Mouse (Mus musculus): ENCODE data around the gene Parg. TPM values are rescaled to one million over a fixed set of nuclear protein-coding genes. Genes with fewer than 3 reads are reported as not detected.

Gene Parg
- polyA plus RNA-seq (2015; fragmentation: Nextera tagmentation; extraction: Ambion mirVana), result 37.9 and 39.7 TPM in 2 replicates

GRCm38 (mm10) chr14:32201791-32202451, at the start of gene Parg, which contains the start of gene Timm23:
Parg (plus strand) TSS chr14:32201949.
Timm23 (minus strand) TSS chr14:32201898.
- H3K9ac ChIP-seq, result peak within 1 kb of the TSS; percentile 98
- WGBS, result under 1% methylated on average over 64 of the region's 77 CpGs
- H3K4me2 ChIP-seq, result peak within 1 kb of the TSS; percentile 74
- peaks cover 21% of the 10 kb centered on the region for H3K4me1 ChIP-seq
- peak within 1 kb of the TSS; percentile 76 for H3K27ac ChIP-seq
- ATAC-seq (ENCODE audit: borderline replicate concordance, extremely low read depth, low FRiP score, low TSS enrichment), result peak; percentile 92
- H3K36me3 ChIP-seq, result peaks cover 18% of the 10 kb centered on the region
- no peaks in the 10 kb centered on the region for H3K27me3 ChIP-seq
- peak within 1 kb of the TSS; percentile 100 for H3K4me3 ChIP-seq
- no peaks in the 10 kb centered on the region for H3K9me3 ChIP-seq

- no peaks in the 10 kb centered on the region for H3K4me1 ChIP-seq
- H3K4me2 ChIP-seq, result no peak overlapping the region
- H3K27me3 ChIP-seq, result no peaks in the 10 kb centered on the region
- H3K4me3 ChIP-seq, result no peak overlapping the region
- 85% methylated on average over 18 of the region's 18 CpGs for WGBS
- no peaks in the 10 kb centered on the region for H3K36me3 ChIP-seq
- no peaks in the 10 kb centered on the region for H3K9me3 ChIP-seq
- no peak for ATAC-seq (ENCODE audit: borderline replicate concordance, extremely low read depth, low FRiP score, low TSS enrichment)
- H3K27ac ChIP-seq, result no peak overlapping the region
- H3K9ac ChIP-seq, result no peak overlapping the region
Observed at GRCm38 (mm10) chr14:32152243-32152965, 49.3 kb upstream of the Parg start.

GRCm38 (mm10) chr14:32153156-32153555, 48.6 kb upstream of the Parg start:
- no peak overlapping the region for H3K4me2 ChIP-seq
- H3K4me1 ChIP-seq, result no peaks in the 10 kb centered on the region
- H3K36me3 ChIP-seq, result no peaks in the 10 kb centered on the region
- ATAC-seq (ENCODE audit: borderline replicate concordance, extremely low read depth, low FRiP score, low TSS enrichment), result no peak
- H3K27me3 ChIP-seq, result no peaks in the 10 kb centered on the region
- no peak overlapping the region for H3K27ac ChIP-seq
- no peak overlapping the region for H3K4me3 ChIP-seq
- no peaks in the 10 kb centered on the region for H3K9me3 ChIP-seq
- WGBS, result 83% methylated on average over 2 of the region's 2 CpGs
- H3K9ac ChIP-seq, result no peak overlapping the region

GRCm38 (mm10) chr14:32154758-32155157, 47.0 kb upstream of the Parg start:
- ATAC-seq (ENCODE audit: borderline replicate concordance, extremely low read depth, low FRiP score, low TSS enrichment), result no peak
- no peak overlapping the region for H3K9ac ChIP-seq

GRCm38 (mm10) chr14:32159150-32159670, 42.5 kb upstream of the Parg start:
- WGBS, result 23% methylated on average over 4 of the region's 4 CpGs
- Histone ChIP-seq H3K9me3 (no peaks in the 10 kb centered on the region), H3K27me3 (no peaks in the 10 kb centered on the region), H3K4me2 (peak overlapping the region; percentile 69), H3K36me3 (no peaks in the 10 kb centered on the region), H3K4me1 (peaks cover 29% of the 10 kb centered on the region), H3K9ac (no peak overlapping the region; the same call in 1 of the 2 replicates), H3K4me3 (peak overlapping the region; percentile 74), H3K27ac (peak overlapping the region; percentile 26)
- ATAC-seq (ENCODE audit: borderline replicate concordance, extremely low read depth, low FRiP score, low TSS enrichment), result peak; percentile 4; the same call in 1 of the 2 replicates

More at GRCm38 (mm10) chr14:32154758-32155157, 47.0 kb upstream of the Parg start:
- peaks cover 6% of the 10 kb centered on the region for H3K4me1 ChIP-seq
- WGBS, result 82% methylated on average over 6 of the region's 6 CpGs
- H3K4me3 ChIP-seq, result no peak overlapping the region
- H3K4me2 ChIP-seq, result no peak overlapping the region
- no peaks in the 10 kb centered on the region for H3K9me3 ChIP-seq
- no peaks in the 10 kb centered on the region for H3K36me3 ChIP-seq
- H3K27me3 ChIP-seq, result no peaks in the 10 kb centered on the region
- H3K27ac ChIP-seq, result no peak overlapping the region

- ATAC-seq (ENCODE audit: borderline replicate concordance, extremely low read depth, low FRiP score, low TSS enrichment), result peak; percentile 97
- H3K9me3 ChIP-seq, result no peaks in the 10 kb centered on the region
- H3K4me3 ChIP-seq, result peak within 1 kb of the TSS; percentile 74
- peak within 1 kb of the TSS; percentile 70 for H3K27ac ChIP-seq
- no peaks in the 10 kb centered on the region for H3K36me3 ChIP-seq
- H3K9ac ChIP-seq, result peak within 1 kb of the TSS; percentile 93
- under 1% methylated on average over 39 of the region's 40 CpGs for WGBS
- H3K27me3 ChIP-seq, result no peaks in the 10 kb centered on the region
- H3K4me1 ChIP-seq, result peaks cover 35% of the 10 kb centered on the region
- H3K4me2 ChIP-seq, result peak within 1 kb of the TSS; percentile 69
Observed at GRCm38 (mm10) chr14:32159690-32160246, 42.0 kb upstream of the Parg start, which contains the start of gene Ncoa4. Ncoa4 (plus strand) TSS chr14:32159865.

- no peak for ATAC-seq (ENCODE audit: borderline replicate concordance, extremely low read depth, low FRiP score, low TSS enrichment)
- WGBS, result 20% methylated on average over 7 of the region's 7 CpGs
Observed at GRCm38 (mm10) chr14:32160563-32160962, 41.2 kb upstream of the Parg start.

GRCm38 (mm10) chr14:32161090-32161885, 40.5 kb upstream of the Parg start:
- H3K9ac ChIP-seq, result no peak overlapping the region
- H3K27ac ChIP-seq, result no peak overlapping the region
- ATAC-seq (ENCODE audit: borderline replicate concordance, extremely low read depth, low FRiP score, low TSS enrichment), result no peak

More at GRCm38 (mm10) chr14:32160563-32160962, 41.2 kb upstream of the Parg start:
- H3K4me2 ChIP-seq, result peak overlapping the region; percentile 69
- H3K9me3 ChIP-seq, result no peaks in the 10 kb centered on the region
- no peaks in the 10 kb centered on the region for H3K36me3 ChIP-seq
- H3K9ac ChIP-seq, result peak overlapping the region; percentile 93
- H3K4me3 ChIP-seq, result peak overlapping the region; percentile 74
- H3K27ac ChIP-seq, result no peak overlapping the region
- H3K27me3 ChIP-seq, result no peaks in the 10 kb centered on the region
- H3K4me1 ChIP-seq, result peaks cover 43% of the 10 kb centered on the region

GRCm38 (mm10) chr14:32162231-32162630, 39.5 kb upstream of the Parg start:
- ATAC-seq (ENCODE audit: borderline replicate concordance, extremely low read depth, low FRiP score, low TSS enrichment), result no peak
- 89% methylated on average over 5 of the region's 5 CpGs for WGBS
- Histone ChIP-seq H3K27me3 (no peaks in the 10 kb centered on the region), H3K27ac (no peak overlapping the region), H3K9me3 (no peaks in the 10 kb centered on the region), H3K4me1 (peaks cover 56% of the 10 kb centered on the region), H3K4me3 (no peak overlapping the region), H3K36me3 (no peaks in the 10 kb centered on the region), H3K4me2 (no peak overlapping the region), H3K9ac (no peak overlapping the region)

More at GRCm38 (mm10) chr14:32161090-32161885, 40.5 kb upstream of the Parg start:
- Histone ChIP-seq H3K9me3 (no peaks in the 10 kb centered on the region), H3K36me3 (no peaks in the 10 kb centered on the region), H3K4me2 (peak overlapping the region; percentile 69), H3K4me1 (peaks cover 48% of the 10 kb centered on the region), H3K4me3 (peak overlapping the region; percentile 74), H3K27me3 (no peaks in the 10 kb centered on the region)
- WGBS, result 76% methylated on average over 12 of the region's 12 CpGs

- Histone ChIP-seq H3K36me3 (no peaks in the 10 kb centered on the region), H3K4me2 (no peak overlapping the region), H3K9me3 (no peaks in the 10 kb centered on the region), H3K4me1 (peaks cover 67% of the 10 kb centered on the region), H3K27ac (no peak overlapping the region), H3K27me3 (no peaks in the 10 kb centered on the region), H3K4me3 (no peak overlapping the region), H3K9ac (no peak overlapping the region)
- ATAC-seq (ENCODE audit: borderline replicate concordance, extremely low read depth, low FRiP score, low TSS enrichment), result no peak
- WGBS, result 88% methylated on average over 11 of the region's 11 CpGs
Observed at GRCm38 (mm10) chr14:32163203-32163888, 38.4 kb upstream of the Parg start.

Measured in lung, embryonic 15.5 days (tissue).